Mouse (Mus musculus) liver, embryonic 16.5 days (tissue): ENCODE measurements around the gene Ccsap. TPM values are rescaled to one million over a fixed set of nuclear protein-coding genes. Genes with fewer than 3 reads are reported as not detected.
A peak's percentile ranks its signal among the peaks of the same experiment; 100 is the strongest.

Source experiments
- ATAC-seq: fragments of 200-750 bp; cut with Nextera tagmentation; 2 replicates; pipeline ENCODE4 v1.8.0; 2017; ENCODE audit warnings: low read depth, mild to moderate bottlenecking, moderate number of reproducible peaks, moderate library complexity
- H3K27ac ChIP-seq: fragments of 300-500 bp; sonication (generic); 2 replicates; pipeline ENCODE4 v1.5.1; 2014; ENCODE audit warnings: mild to moderate bottlenecking, low read length
- H3K27me3 ChIP-seq: fragments of 300-500 bp; sonication (generic); 2 replicates; pipeline ENCODE4 v1.6.1; 2014; ENCODE audit warnings: low read depth, low read length, mixed read lengths; ENCODE audit not compliant: control insufficient read depth, insufficient read depth
- H3K36me3 ChIP-seq: fragments of 300-500 bp; sonication (generic); 2 replicates; pipeline ENCODE4 v1.6.1; 2014; ENCODE audit warnings: mild to moderate bottlenecking; ENCODE audit not compliant: control insufficient read depth, insufficient read depth
- H3K4me1 ChIP-seq: fragments of 300-500 bp; sonication (generic); 2 replicates; pipeline ENCODE4 v1.6.1; 2014; ENCODE audit warnings: low read depth, low read length, mixed read lengths; ENCODE audit not compliant: control insufficient read depth
- H3K4me2 ChIP-seq: fragments of 300-500 bp; sonication (generic); 2 replicates; pipeline ENCODE4 v1.6.1; 2014; ENCODE audit warnings: low read depth, low read length, mixed read lengths
- H3K4me3 ChIP-seq: fragments of 300-500 bp; sonication (generic); 2 replicates; pipeline ENCODE4 v1.5.1; 2014; ENCODE audit warnings: low read depth, mild to moderate bottlenecking, low read length
- H3K9ac ChIP-seq: fragments of 300-500 bp; sonication (generic); 2 replicates; pipeline ENCODE4 v1.6.1; 2014; ENCODE audit warnings: low read depth, low read length
- H3K9me3 ChIP-seq: fragments of 300-500 bp; sonication (generic); replicated peaks from 2 replicates; pipeline ENCODE4 v1.6.1; 2016; ENCODE audit warnings: low read length; ENCODE audit not compliant: control insufficient read depth
- WGBS: fragments of 180-500 bp; shearing (Covaris S2); extraction: QIAGEN DNeasy Blood & Tissue Kit; methylation state at CpG from one replicate; pipeline ENCODE4 v1.1.7; 2014; ENCODE audit not compliant: insufficient replicate concordance; 5-methylcytosine and 5-hydroxymethylcytosine counted together
- polyA plus RNA-seq: library from polyadenylated mRNA; unstranded; fragments of >200 nt; fragmentation: Nextera tagmentation; extraction: Ambion mirVana; gene quantifications from 2 replicates; pipeline ENCODE4 v1.2.1, GENCODE M21; 2015

Gene Ccsap
- polyA plus RNA-seq, 1 experiment from 2014 or later: 2.3 TPM

DNA sequence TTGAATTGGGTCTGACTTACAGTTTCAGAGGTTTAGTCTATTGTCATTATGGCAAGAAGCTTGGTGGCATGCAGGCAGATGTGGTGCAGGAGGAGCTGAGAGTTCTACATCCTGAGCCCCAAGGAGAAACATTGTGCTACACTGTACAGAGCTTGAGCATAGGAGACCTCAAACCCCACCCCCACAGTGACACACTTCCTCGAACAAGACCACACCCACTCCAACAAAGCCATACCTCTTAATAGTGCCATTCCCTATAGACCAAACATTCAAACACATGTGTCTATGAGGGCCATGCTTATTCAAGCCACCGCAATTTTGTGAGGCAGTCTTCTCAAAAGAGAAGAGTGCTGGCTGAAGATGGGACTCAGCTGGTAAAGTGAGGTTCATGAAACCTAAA lies 58.5 kb downstream of the Ccsap start:
- Histone ChIP-seq H3K27ac (no peak overlapping the region), H3K27me3 (no peaks in the 10 kb centered on the region), H3K36me3 (no peaks in the 10 kb centered on the region), H3K4me1 (peaks cover 46% of the 10 kb centered on the region), H3K9ac (no peak overlapping the region), H3K4me3 (no peak overlapping the region), H3K9me3 (no peaks in the 10 kb centered on the region), H3K4me2 (no peak overlapping the region)
- ATAC-seq: no peak
- 84% methylated on average over 2 of the region's 2 CpGs for WGBS

DNA sequence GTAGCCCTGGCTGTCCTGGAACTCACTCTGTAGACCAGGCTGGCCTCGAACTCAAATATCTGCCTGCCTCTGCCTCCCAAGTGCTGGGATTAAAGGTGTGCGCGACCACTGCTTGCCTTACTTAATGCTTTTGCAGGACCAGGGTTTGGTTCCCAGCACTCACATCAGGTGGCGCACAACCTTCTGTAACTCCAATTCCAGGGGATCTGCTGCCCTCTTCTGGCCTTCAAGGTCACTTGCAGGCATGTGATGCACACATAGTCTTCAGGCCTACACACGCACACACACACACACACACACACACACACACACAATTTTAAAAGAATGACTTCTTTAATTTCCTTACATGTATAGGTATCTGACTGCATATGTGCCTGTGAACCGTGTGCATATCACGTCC lies 59.1 kb downstream of the Ccsap start:
- H3K27ac ChIP-seq: no peak overlapping the region
- WGBS: 85% methylated on average over 7 of the region's 7 CpGs
- no peak overlapping the region for H3K4me2 ChIP-seq
- no peak overlapping the region for H3K9ac ChIP-seq
- H3K36me3 ChIP-seq: no peaks in the 10 kb centered on the region
- no peak overlapping the region for H3K4me3 ChIP-seq
- no peak for ATAC-seq
- peaks cover 43% of the 10 kb centered on the region for H3K4me1 ChIP-seq
- no peaks in the 10 kb centered on the region for H3K27me3 ChIP-seq
- H3K9me3 ChIP-seq: no peaks in the 10 kb centered on the region

DNA sequence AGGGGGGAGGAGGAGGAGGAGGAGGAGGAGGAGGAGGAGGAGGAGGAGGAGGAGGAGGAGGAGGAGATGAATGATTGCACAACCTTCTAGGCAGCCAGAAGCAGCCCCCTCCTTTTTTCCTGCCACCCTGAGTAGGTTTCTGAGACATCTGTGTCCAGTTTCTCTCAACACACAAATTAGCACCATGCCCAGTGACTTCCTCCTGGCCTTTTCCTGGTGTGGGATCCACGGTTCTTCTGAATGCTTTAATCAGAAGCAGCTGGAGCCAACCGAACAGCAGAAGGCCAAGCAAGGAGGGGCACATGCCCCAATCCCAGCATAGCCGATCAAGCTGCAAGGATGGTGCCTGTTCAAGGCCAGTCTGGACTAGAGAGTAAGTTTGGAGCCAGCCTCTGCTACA lies 60.1 kb downstream of the Ccsap start:
- no peak for ATAC-seq
- no peak overlapping the region for H3K4me2 ChIP-seq
- H3K27ac ChIP-seq: peak overlapping the region; percentile 26; the same call in 1 of the 2 replicates
- no peaks in the 10 kb centered on the region for H3K27me3 ChIP-seq
- no peaks in the 10 kb centered on the region for H3K36me3 ChIP-seq
- no peak overlapping the region for H3K4me3 ChIP-seq
- WGBS: 26% methylated on average over 3 of the region's 3 CpGs
- H3K9ac ChIP-seq: no peak overlapping the region
- peaks cover 39% of the 10 kb centered on the region for H3K4me1 ChIP-seq
- H3K9me3 ChIP-seq: no peaks in the 10 kb centered on the region

DNA sequence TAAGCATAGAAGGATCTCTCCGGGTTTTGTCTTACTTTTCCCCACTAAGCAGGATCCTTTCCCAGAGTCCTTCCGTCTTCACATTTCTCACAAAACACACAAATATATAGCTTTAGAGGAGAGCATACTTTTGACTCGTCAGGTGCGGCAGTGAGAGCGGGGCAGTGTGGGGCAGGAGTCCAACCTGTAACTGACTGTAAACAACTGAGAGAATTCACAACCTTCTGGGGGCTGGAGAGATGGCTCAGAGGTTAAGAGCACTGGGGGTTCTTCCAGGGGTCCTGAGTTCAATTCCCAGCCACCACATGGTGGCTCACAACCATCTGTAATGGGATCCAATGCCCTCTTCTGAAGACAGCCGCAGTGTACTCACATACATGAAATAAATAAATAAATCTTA lies 60.6 kb downstream of the Ccsap start:
- no peak overlapping the region for H3K4me3 ChIP-seq
- no peaks in the 10 kb centered on the region for H3K36me3 ChIP-seq
- H3K4me2 ChIP-seq: no peak overlapping the region
- no peaks in the 10 kb centered on the region for H3K9me3 ChIP-seq
- peaks cover 39% of the 10 kb centered on the region for H3K4me1 ChIP-seq
- H3K27ac ChIP-seq: peak overlapping the region; percentile 45
- H3K27me3 ChIP-seq: no peaks in the 10 kb centered on the region
- ATAC-seq: no peak
- H3K9ac ChIP-seq: no peak overlapping the region
- WGBS: 71% methylated on average over 6 of the region's 6 CpGs

DNA sequence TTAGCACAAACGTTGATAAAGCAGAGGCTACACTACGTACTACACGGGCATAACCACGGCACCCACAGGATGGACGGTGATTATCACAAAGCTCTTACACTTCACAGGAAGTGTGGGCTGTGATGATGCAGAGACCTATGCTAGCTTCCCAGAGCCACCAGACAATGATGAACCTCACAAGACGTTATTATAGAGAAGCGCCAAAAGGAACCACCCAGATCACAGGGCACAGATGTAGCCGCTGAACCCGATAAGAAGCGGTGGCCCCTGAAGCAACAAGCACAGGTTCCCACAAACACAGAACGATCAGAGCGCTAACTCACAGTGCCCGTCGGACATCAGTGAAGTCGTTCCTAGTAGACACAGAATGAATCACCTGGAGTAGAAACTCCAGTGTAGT lies 62.1 kb downstream of the Ccsap start:
- ATAC-seq: peak; percentile 86
- Histone ChIP-seq H3K27me3 (no peaks in the 10 kb centered on the region), H3K36me3 (no peaks in the 10 kb centered on the region), H3K4me1 (peaks cover 39% of the 10 kb centered on the region), H3K27ac (peak overlapping the region; percentile 45), H3K9ac (no peak overlapping the region), H3K4me3 (no peak overlapping the region), H3K4me2 (peak overlapping the region; percentile 30), H3K9me3 (no peaks in the 10 kb centered on the region)
- WGBS: 22% methylated on average over 15 of the region's 15 CpGs

GRCm38 (mm10) chr8:123796758-123797157 lies 63.3 kb downstream of the Ccsap start:
- Histone ChIP-seq H3K27me3 (no peaks in the 10 kb centered on the region), H3K4me1 (peaks cover 39% of the 10 kb centered on the region), H3K4me3 (no peak overlapping the region), H3K9me3 (no peaks in the 10 kb centered on the region), H3K9ac (no peak overlapping the region), H3K27ac (peak overlapping the region; percentile 75), H3K4me2 (no peak overlapping the region), H3K36me3 (no peaks in the 10 kb centered on the region)
- peak; percentile 44 for ATAC-seq
- WGBS: 25% methylated on average over 4 of the region's 4 CpGs

GRCm38 (mm10) chr8:123794766-123795165 lies 65.2 kb downstream of the Ccsap start:
- Histone ChIP-seq H3K27ac (no peak overlapping the region), H3K9ac (no peak overlapping the region), H3K4me1 (peaks cover 31% of the 10 kb centered on the region), H3K36me3 (no peaks in the 10 kb centered on the region), H3K9me3 (no peaks in the 10 kb centered on the region), H3K27me3 (no peaks in the 10 kb centered on the region), H3K4me2 (no peak overlapping the region), H3K4me3 (no peak overlapping the region)
- no peak for ATAC-seq
- WGBS: 72% methylated on average over 4 of the region's 4 CpGs

DNA sequence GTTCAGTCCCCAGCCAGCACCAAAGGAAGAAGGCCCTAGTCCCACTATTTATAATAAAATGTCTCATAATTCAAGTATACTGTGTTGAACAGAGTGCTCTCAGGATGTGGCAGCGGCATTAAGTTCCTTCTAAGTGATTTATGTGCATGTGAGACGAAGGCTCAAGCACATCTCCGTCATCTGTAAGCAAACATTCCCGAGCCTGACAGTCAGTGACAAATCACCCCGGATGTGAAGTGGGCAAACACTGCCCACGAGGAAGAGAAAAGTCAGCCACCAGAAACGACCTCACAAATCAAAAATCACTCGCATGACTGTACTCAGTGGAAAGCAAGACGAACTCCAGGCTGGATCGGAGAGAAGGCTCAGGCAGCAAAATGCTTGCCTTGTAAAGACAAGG lies 66.1 kb downstream of the Ccsap start:
- peaks cover 25% of the 10 kb centered on the region for H3K4me1 ChIP-seq
- no peaks in the 10 kb centered on the region for H3K27me3 ChIP-seq
- no peaks in the 10 kb centered on the region for H3K9me3 ChIP-seq
- no peak overlapping the region for H3K27ac ChIP-seq
- H3K9ac ChIP-seq: no peak overlapping the region
- no peak for ATAC-seq
- H3K4me2 ChIP-seq: no peak overlapping the region
- WGBS: 37% methylated on average over 10 of the region's 10 CpGs
- H3K4me3 ChIP-seq: no peak overlapping the region
- no peaks in the 10 kb centered on the region for H3K36me3 ChIP-seq

DNA sequence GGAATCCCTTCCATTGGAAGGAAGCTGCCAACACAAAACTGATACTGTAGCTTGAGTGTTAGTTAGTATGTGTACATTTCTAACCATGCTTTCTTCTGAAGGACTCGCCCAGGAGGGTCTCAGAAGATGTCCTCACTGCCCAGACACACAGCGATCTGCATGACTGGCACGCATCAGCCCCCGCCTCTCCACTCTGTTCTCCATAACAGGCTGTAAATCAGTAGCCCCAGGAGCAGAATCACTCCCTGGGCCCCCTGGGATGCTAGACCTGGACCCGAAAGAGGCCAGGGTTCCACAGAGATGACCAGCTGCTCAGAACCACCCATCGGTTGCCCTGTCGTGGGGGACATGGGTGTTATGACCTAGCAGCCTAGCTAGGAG lies 68.2 kb downstream of the Ccsap start:
- H3K4me3 ChIP-seq: no peak overlapping the region
- H3K9ac ChIP-seq: no peak overlapping the region
- 77% methylated on average over 7 of the region's 7 CpGs for WGBS
- H3K4me1 ChIP-seq: peaks cover 7% of the 10 kb centered on the region
- no peak overlapping the region for H3K4me2 ChIP-seq
- H3K27ac ChIP-seq: no peak overlapping the region
- no peaks in the 10 kb centered on the region for H3K36me3 ChIP-seq
- H3K9me3 ChIP-seq: no peaks in the 10 kb centered on the region
- H3K27me3 ChIP-seq: no peaks in the 10 kb centered on the region
- no peak for ATAC-seq
